Mouse (Mus musculus) C2C12 (cell line): ENCODE data around the gene Arhgap8. TPM values are rescaled to one million over a fixed set of nuclear protein-coding genes. Genes with fewer than 3 reads are reported as not detected.

Experiments
- H3K27me3 ChIP-seq: one replicate; pipeline ENCODE4 v1.6.1; 2011; ENCODE audit not compliant: control insufficient read depth, insufficient read depth, insufficient read length
- H3K36me3 ChIP-seq: one replicate; pipeline ENCODE4 v1.6.1; 2011; ENCODE audit not compliant: control insufficient read depth, insufficient read depth
- H3K4me3 ChIP-seq: one replicate; pipeline ENCODE4 v1.5.1; 2011; ENCODE audit warnings: mild to moderate bottlenecking, control low read depth; ENCODE audit not compliant: poor library complexity, insufficient read depth, severe bottlenecking
- H3K79me2 ChIP-seq: one replicate; pipeline ENCODE4 v1.6.1; 2011; ENCODE audit not compliant: control insufficient read depth, insufficient read depth
- H3K79me3 ChIP-seq: one replicate; pipeline ENCODE4 v1.6.1; 2011; ENCODE audit warnings: low read depth, control low read depth
- H3ac ChIP-seq: one replicate; pipeline ENCODE3; 2011; ENCODE audit warnings: low read depth; ENCODE audit not compliant: control insufficient read depth, insufficient read length
- CEBPB ChIP-seq: IDR thresholded peaks from one replicate; pipeline ENCODE4 v1.6.1; 2011; ENCODE audit warnings: low read depth, mild to moderate bottlenecking, control low read depth, moderate library complexity
- CTCF ChIP-seq: IDR thresholded peaks from one replicate; pipeline ENCODE4 v1.5.1; 2011; ENCODE audit not compliant: control insufficient read depth, insufficient read depth, insufficient read length
- FOSL1 ChIP-seq: IDR thresholded peaks from one replicate; pipeline ENCODE4 v1.8.0; 2011; ENCODE audit warnings: mild to moderate bottlenecking, low read length; ENCODE audit not compliant: poor library complexity, insufficient read depth, severe bottlenecking
- MAX ChIP-seq: IDR thresholded peaks from one replicate; pipeline ENCODE4 v1.6.1; 2011; ENCODE audit warnings: mild to moderate bottlenecking, control low read depth
- MYOD1 ChIP-seq: IDR thresholded peaks from one replicate; pipeline ENCODE4 v1.6.1; 2011; ENCODE audit warnings: low read depth; ENCODE audit not compliant: control insufficient read depth, insufficient read length
- MYOG ChIP-seq: IDR thresholded peaks from one replicate; pipeline ENCODE4 v1.6.1; 2011; ENCODE audit not compliant: control insufficient read depth, insufficient read length; ENCODE audit errors: extremely low read depth
- USF1 ChIP-seq: IDR thresholded peaks from one replicate; pipeline ENCODE4 v1.6.1; 2011; ENCODE audit warnings: low read depth, mild to moderate bottlenecking, control low read depth, moderate library complexity
- polyA plus RNA-seq: library from polyadenylated mRNA; unstranded; fragments of >200 nt; fragmentation: generic; extraction: Trizol; gene quantifications from one replicate; pipeline ENCODE4 v1.2.1, GENCODE M21; 2012; ENCODE audit warnings: missing spikeins

Arhgap8 gene
- polyA plus RNA-seq, 1 experiment: not detected

DNA sequence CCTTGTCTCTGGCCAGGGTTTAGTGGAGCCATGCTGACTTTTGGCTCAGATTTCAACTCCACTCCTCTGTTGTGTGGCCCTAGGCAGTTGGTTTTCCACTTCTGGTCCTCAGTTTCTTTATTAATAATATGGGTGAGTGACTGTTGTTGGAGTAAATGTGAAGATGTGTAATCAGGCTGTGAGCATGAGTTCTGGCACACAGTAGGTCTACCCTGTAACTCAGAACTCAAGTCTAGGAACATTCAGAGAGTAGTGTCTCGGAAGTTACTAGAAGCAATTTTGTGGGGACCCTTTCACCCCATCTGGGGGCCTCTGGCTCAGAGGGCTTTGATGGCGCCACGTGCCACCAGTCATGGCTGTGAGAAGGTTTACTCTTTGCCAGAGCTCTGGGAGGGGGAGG, 37.6 kb upstream of the Arhgap8 start:
- H3K79me3 ChIP-seq: no peaks in the 10 kb centered on the region
- no peaks in the 10 kb centered on the region for H3K79me2 ChIP-seq
- H3ac ChIP-seq: no peak overlapping the region
- H3K36me3 ChIP-seq: no peaks in the 10 kb centered on the region
- no peaks in the 10 kb centered on the region for H3K27me3 ChIP-seq
- H3K4me3 ChIP-seq: no peak overlapping the region
- no peak for TF ChIP-seq MAX
- TF ChIP-seq MYOD1: no peak
- TF ChIP-seq USF1: no peak
- no peak for TF ChIP-seq CTCF
- TF ChIP-seq FOSL1: no peak
- TF ChIP-seq MYOG: no peak
- no peak for TF ChIP-seq CEBPB

DNA sequence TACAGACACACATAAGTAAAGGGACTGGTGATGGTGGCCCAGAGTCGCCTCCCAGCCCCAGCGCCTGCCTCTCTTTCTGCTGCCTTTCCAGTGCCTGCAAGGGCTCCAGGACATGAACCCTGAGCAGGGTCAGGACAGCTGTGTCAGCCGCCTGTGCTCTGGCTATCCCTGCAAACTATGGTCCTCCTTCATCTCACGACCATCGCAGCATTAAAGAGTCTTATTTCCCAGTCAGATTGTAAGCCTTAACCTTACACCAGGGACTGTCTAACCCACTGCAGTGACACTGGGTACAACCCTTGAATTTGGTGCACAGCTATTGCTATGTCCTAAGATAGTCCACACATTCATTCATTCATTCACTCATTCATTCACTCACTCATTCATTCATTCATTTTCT, 37.0 kb upstream of the Arhgap8 start:
- no peak for TF ChIP-seq MAX
- Histone ChIP-seq H3K36me3 (no peaks in the 10 kb centered on the region), H3K4me3 (no peak overlapping the region), H3ac (no peak overlapping the region), H3K79me2 (no peaks in the 10 kb centered on the region), H3K27me3 (no peaks in the 10 kb centered on the region), H3K79me3 (no peaks in the 10 kb centered on the region)

DNA sequence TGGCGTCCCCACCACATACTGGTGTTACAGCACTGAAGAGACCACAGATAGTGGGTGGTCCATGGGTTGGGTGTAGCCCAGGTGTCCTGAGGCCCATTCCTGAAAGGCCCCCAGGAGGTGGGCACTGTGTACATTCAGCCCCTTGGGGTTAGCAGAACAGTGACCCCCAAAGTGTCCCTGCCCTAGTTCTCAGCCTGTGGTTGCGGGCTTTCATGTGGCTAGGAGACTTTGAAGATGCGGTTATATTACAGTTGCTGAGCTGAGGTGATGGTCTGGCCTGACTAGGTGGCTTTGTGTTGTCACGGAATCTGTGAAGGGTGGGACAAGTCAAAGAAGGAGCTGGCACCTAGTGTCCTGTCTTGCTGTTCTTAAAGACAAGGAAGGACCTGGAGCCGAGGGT, 35.3 kb upstream of the Arhgap8 start:
- H3K27me3 ChIP-seq: no peaks in the 10 kb centered on the region
- TF ChIP-seq FOSL1 (no peak), USF1 (no peak), MYOG (no peak), CEBPB (no peak), MYOD1 (no peak), CTCF (no peak)

GRCm38 (mm10) chr15:84685417-84685816, 34.4 kb upstream of the Arhgap8 start:
- Histone ChIP-seq H3ac (no peak overlapping the region), H3K4me3 (no peak overlapping the region), H3K79me3 (no peaks in the 10 kb centered on the region), H3K27me3 (no peaks in the 10 kb centered on the region), H3K79me2 (no peaks in the 10 kb centered on the region), H3K36me3 (no peaks in the 10 kb centered on the region)
- TF ChIP-seq USF1: no peak
- TF ChIP-seq MYOG: no peak
- no peak for TF ChIP-seq MAX
- no peak for TF ChIP-seq FOSL1
- no peak for TF ChIP-seq MYOD1
- TF ChIP-seq CEBPB: no peak
- no peak for TF ChIP-seq CTCF

More for the DNA sequence above, 35.3 kb upstream of the Arhgap8 start:
- no peak overlapping the region for H3K4me3 ChIP-seq
- no peaks in the 10 kb centered on the region for H3K36me3 ChIP-seq
- no peaks in the 10 kb centered on the region for H3K79me3 ChIP-seq
- H3K79me2 ChIP-seq: no peaks in the 10 kb centered on the region
- H3ac ChIP-seq: no peak overlapping the region

DNA sequence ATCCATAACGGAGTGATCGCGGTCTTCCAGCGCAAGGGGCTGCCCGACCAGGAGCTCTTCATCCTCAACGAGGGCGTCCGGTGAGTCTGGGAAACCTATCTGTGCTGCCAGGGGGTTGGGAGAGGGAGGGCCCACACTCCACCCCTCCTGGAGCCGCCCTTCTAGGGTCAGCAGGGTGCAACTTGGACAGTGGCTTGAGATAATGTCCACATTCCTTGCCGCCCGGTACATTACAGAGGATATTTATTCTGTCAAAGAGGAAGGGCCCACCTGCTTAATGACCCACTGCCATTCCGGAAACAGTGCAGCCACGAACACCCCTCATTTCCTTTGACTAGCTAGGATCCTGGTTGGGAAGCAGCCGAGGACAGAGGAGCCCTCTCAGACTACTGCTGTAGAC, 31.9 kb upstream of the Arhgap8 start:
- Histone ChIP-seq H3K27me3 (no peaks in the 10 kb centered on the region), H3K4me3 (no peak overlapping the region), H3K79me3 (no peaks in the 10 kb centered on the region), H3K79me2 (no peaks in the 10 kb centered on the region), H3K36me3 (no peaks in the 10 kb centered on the region), H3ac (no peak overlapping the region)
- TF ChIP-seq USF1: no peak
- TF ChIP-seq FOSL1: no peak
- no peak for TF ChIP-seq CTCF
- no peak for TF ChIP-seq MYOG
- TF ChIP-seq MYOD1: no peak
- no peak for TF ChIP-seq CEBPB
- TF ChIP-seq MAX: no peak

DNA sequence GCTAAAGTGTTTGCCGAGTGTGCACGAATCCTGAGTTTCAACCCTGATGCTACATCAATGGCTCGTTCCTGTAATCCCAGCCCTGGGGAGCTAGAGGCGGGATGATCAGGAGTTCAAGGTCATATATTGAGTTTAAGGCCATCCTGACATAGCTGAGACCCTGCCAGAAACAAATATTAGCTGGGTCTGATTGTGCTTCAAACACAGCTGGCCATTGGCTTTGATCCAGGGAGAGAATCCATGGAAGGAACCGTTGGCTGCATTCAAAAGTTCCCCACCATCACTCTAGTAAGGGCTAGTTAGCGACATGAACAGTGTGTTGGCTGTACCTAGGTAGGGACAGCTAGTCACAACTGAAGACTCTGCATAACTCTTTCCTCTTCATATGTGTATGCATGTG, 30.5 kb upstream of the Arhgap8 start:
- no peaks in the 10 kb centered on the region for H3K27me3 ChIP-seq
- H3ac ChIP-seq: no peak overlapping the region
- H3K79me2 ChIP-seq: no peaks in the 10 kb centered on the region
- no peak overlapping the region for H3K4me3 ChIP-seq
- no peaks in the 10 kb centered on the region for H3K79me3 ChIP-seq
- TF ChIP-seq CTCF: no peak
- no peak for TF ChIP-seq FOSL1
- H3K36me3 ChIP-seq: no peaks in the 10 kb centered on the region
